Mouse (Mus musculus) central nervous system, embryonic 11.5 days (tissue): ENCODE measurements around the gene Gm17617. TPM values are rescaled to one million over a fixed set of nuclear protein-coding genes. Genes with fewer than 3 reads are reported as not detected.

ENCODE experiments used
- polyA plus RNA-seq: library from polyadenylated mRNA; depleted of rRNA; stranded (reverse); fragments of >200 nt; gene quantifications from 2 replicates; pipeline ENCODE4 v1.2.3, GENCODE M21; 2012; rRNA removed

Gm17617 gene
- not detected in 2 replicates for polyA plus RNA-seq

GRCm38 (mm10) chr13:55133448-55133847 lies at the start of gene Gm17617:
Gene Gm17617, minus strand, starts transcription at chr13:55133548.

GRCm38 (mm10) chr13:55152621-55153415 lies 19.5 kb upstream of the Gm17617 start, which contains the start of gene Fgfr4:
Gene Fgfr4, plus strand, starts transcription at chr13:55152640.

GRCm38 (mm10) chr13:55105045-55105952 lies 28.0 kb downstream of the Gm17617 start, which contains the start of gene Zfp346:
Gene Zfp346, plus strand, starts transcription at chr13:55105311.

GRCm38 (mm10) chr13:55099726-55100478 lies 33.4 kb downstream of the Gm17617 start, which contains the start of gene Uimc1:
Gene Uimc1, minus strand, starts transcription at chr13:55100300.

Other genes with a start within 250 kb of the Gm17617 start
- 3.1 and 5.1 TPM in 2 replicates for gene Unc5a, start 184.1 kb downstream of the Gm17617 start, polyA plus RNA-seq
- 1.0 and 1.5 TPM in 2 replicates for gene Hk3, start 112.2 kb downstream of the Gm17617 start, polyA plus RNA-seq
- gene Uimc1, start 33.2 kb downstream of the Gm17617 start, polyA plus RNA-seq, result 30.2 and 37.4 TPM in 2 replicates
- 42.7 and 47.3 TPM in 2 replicates for gene Zfp346, start 28.2 kb downstream of the Gm17617 start, polyA plus RNA-seq
- 1.00 and 6.8 TPM in 2 replicates for gene Fgfr4, start 19.1 kb upstream of the Gm17617 start, polyA plus RNA-seq
- 51.9 and 60.8 TPM in 2 replicates for gene Nsd1, start 76.2 kb upstream of the Gm17617 start, polyA plus RNA-seq
- 250 and 287 TPM in 2 replicates for gene Prelid1, start 187.0 kb upstream of the Gm17617 start, polyA plus RNA-seq
- gene Rab24, start 188.4 kb upstream of the Gm17617 start, polyA plus RNA-seq, result 125 and 186 TPM in 2 replicates
- 38.5 and 43.5 TPM in 2 replicates for gene Mxd3, start 196.3 kb upstream of the Gm17617 start, polyA plus RNA-seq
- gene Lman2, start 229.2 kb upstream of the Gm17617 start, polyA plus RNA-seq, result 69.7 and 78.2 TPM in 2 replicates
- 0.42 and 0.62 TPM in 2 replicates for gene Rgs14, start 236.2 kb upstream of the Gm17617 start, polyA plus RNA-seq